Mouse (Mus musculus) liver, embryonic 14.5 days (tissue): ENCODE measurements around the gene Kctd13.

Experiments
- CTCF ChIP-seq: IDR thresholded peaks from 2 replicates; pipeline ENCODE4 v1.5.1; 2016; ENCODE audit warnings: antibody characterized with exemption, low read depth, control low read depth
- EP300 ChIP-seq: IDR thresholded peaks from 2 replicates; pipeline ENCODE4 v1.6.1; 2016; ENCODE audit warnings: antibody characterized with exemption, low read depth

GRCm38 (mm10) chr7:126921563-126921962 is 7.1 kb upstream of the Kctd13 start:
- no peak for TF ChIP-seq CTCF
- no peak for TF ChIP-seq EP300
